Mouse (Mus musculus) B cell, adult 62 days (primary cell): ENCODE results near the gene Stat1. TPM values are rescaled to one million over a fixed set of nuclear protein-coding genes. Genes with fewer than 3 reads are reported as not detected.

Source experiments
- total RNA-seq: library from RNA; stranded (reverse); gene quantifications from 4 replicates; pipeline ENCODE4 v1.2.4, GENCODE M21; 2023

Gene Stat1
- 128 to 149 TPM (median 139 TPM) in 4 replicates for total RNA-seq

DNA sequence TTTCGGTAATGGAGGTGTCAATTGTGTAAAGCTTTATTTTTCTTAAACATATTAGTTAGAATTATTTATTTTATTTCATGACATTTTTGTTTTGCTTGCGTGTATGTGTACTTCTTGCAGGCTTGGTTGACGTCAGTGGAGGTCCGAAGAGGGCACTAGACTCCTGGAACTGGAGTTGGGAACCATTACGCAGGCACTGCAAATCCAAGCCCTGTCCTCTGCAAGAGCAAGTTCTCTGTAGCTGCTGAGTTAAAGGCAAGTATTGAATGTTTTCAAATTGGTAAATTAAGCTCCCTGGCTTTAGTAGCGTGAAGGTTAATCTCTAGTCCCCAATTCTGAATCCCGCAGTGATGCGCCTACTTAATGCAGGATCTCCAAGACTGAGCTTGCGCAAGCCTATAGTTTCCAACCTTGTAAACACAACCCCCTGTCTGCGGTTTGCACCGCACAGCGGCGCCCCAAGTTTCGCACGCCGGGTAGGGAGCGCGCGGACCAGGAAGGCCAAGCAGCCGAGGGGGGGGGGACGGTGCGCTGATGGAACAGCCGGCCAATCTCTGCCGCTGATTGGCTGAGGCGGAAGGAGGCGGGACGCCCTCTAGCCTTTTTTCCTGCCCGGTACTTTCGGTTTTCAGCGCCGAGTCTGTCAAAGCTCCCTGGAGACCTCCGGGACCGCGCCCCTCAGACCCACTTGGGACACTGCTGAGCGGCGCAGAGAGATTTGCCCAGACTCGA lies at the start of gene Stat1:
Gene Stat1 (plus strand): TSS at position 581 of the 732 bp plus-strand sequence.

Other genes starting within 250 kb of the Stat1 start
- 0.75 to 1.7 TPM (median 1.5 TPM) in 3 of 4 replicates, not detected in the other for gene Myo1b, start 203.4 kb upstream of the Stat1 start, total RNA-seq
- 55.4 to 58.6 TPM (median 57.9 TPM) in 4 replicates for gene Stat4, start 132.3 kb upstream of the Stat1 start, total RNA-seq
- gene Gls, start 113.8 kb downstream of the Stat1 start, total RNA-seq = 256 to 274 TPM (median 261 TPM) in 4 replicates